22 mouse cellular contexts compared by ENCODE assay signal in genomic region chr13:37636363-37636762, GRCm38 (mm10).
DNase-seq lines count a peak whose midpoint lies in the region; ATAC-seq and TF ChIP-seq lines count a peak whose summit lies in the region.
"Had no signal": no experiment of that assay in that cellular context is flagged by ENCODE, and none has a peak within 500 bp of the region (broad histone marks: within the 10 kb centered on the region; RNA-seq: fewer than 3 reads in every experiment).

No protein-coding gene starts in this region.

- H3K9me3 ChIP-seq in kidney, postnatal 0 days (replicated peaks; ENCODE audit: low read length): no peaks in the 10 kb centered on the region
- H3K9me3 ChIP-seq in lung, embryonic 14.5 days (ENCODE audit: low read depth, low read length): peaks cover 5% of the 10 kb centered on the region; the same call in 1 of the 2 replicates
- H3K9me3 ChIP-seq in limb, embryonic 10.5 days (replicated peaks): no peaks in the 10 kb centered on the region
- H3K9me3 ChIP-seq: G1E had no signal

- peak; percentile 40 for DNase-seq in kidney, postnatal 0 days (ENCODE audit: low spot score)
- DNase-seq in kidney, postnatal 25 days: no peak
- DNase-seq in liver, adult 2 months (ENCODE audit: extremely low read depth, low read depth, low spot score): no peak
- DNase-seq in liver: no peak
- DNase-seq in lung, embryonic 14.5 days: peak; percentile 9
- DNase-seq in lung, postnatal 25 days (ENCODE audit: low spot score): no peak
- DNase-seq in limb, embryonic 10.5 days (ENCODE audit: low spot score): no peak
- DNase-seq: adrenal gland, adult 2 months; adrenal gland, adult 8-10 months; adrenal gland, postnatal 10 days; adrenal gland, postnatal 14 days; adrenal gland, postnatal 25 days; adrenal gland, postnatal 36 days; B cell, adult 2 months; cerebellum, adult 11 months; cerebellum, adult 11-12 months had no signal

- H3K4me1 ChIP-seq in kidney, postnatal 0 days (replicated peaks; ENCODE audit: insufficient read depth, low read length): no peaks in the 10 kb centered on the region
- H3K4me1 ChIP-seq in liver, adult 2 months (ENCODE audit: control insufficient read depth, insufficient read depth, low read length): peaks cover 16% of the 10 kb centered on the region
- no peaks in the 10 kb centered on the region for H3K4me1 ChIP-seq in lung, embryonic 14.5 days (ENCODE audit: insufficient read depth)
- H3K4me1 ChIP-seq in limb, embryonic 10.5 days: peaks cover 8% of the 10 kb centered on the region; the same call in 1 of the 2 replicates

- no peak overlapping the region for H3ac ChIP-seq in myocyte (ENCODE audit: control insufficient read depth, insufficient read length)

- no peak overlapping the region for H3K9ac ChIP-seq in kidney, postnatal 0 days (ENCODE audit: low read depth, low read length)
- no peak overlapping the region for H3K9ac ChIP-seq in liver, adult 2 months (ENCODE audit: low read depth, low read length)
- H3K9ac ChIP-seq in lung, embryonic 14.5 days: no peak overlapping the region

- no peaks in the 10 kb centered on the region for H3K79me2 ChIP-seq in liver, adult 2 months (ENCODE audit: control insufficient read depth, insufficient read depth, low read length)
- no peaks in the 10 kb centered on the region for H3K79me2 ChIP-seq in myocyte (ENCODE audit: control insufficient read depth, insufficient read depth)

- no peaks in the 10 kb centered on the region for H3K27me3 ChIP-seq in kidney, postnatal 0 days (ENCODE audit: insufficient read depth, low read length)
- no peaks in the 10 kb centered on the region for H3K27me3 ChIP-seq in liver, adult 2 months (ENCODE audit: control insufficient read depth, insufficient read depth, low read length)
- no peaks in the 10 kb centered on the region for H3K27me3 ChIP-seq in lung, embryonic 14.5 days (ENCODE audit: insufficient read depth, low read length)
- no peaks in the 10 kb centered on the region for H3K27me3 ChIP-seq in myocyte (ENCODE audit: control insufficient read depth, insufficient read depth, insufficient read length)
- no peaks in the 10 kb centered on the region for H3K27me3 ChIP-seq in limb, embryonic 10.5 days (ENCODE audit: low read depth, poor library complexity, severe bottlenecking)
- H3K27me3 ChIP-seq: CH12.LX, Patski had no signal

- H3K4me3 ChIP-seq in kidney, postnatal 0 days (replicated peaks; ENCODE audit: low read depth, low read length): no peak overlapping the region
- no peak overlapping the region for H3K4me3 ChIP-seq in liver, adult 2 months (ENCODE audit: insufficient read depth, low read depth, low read length)
- H3K4me3 ChIP-seq in lung, embryonic 14.5 days (ENCODE audit: low read depth, low read length): no peak overlapping the region
- H3K4me3 ChIP-seq in myocyte: no peak overlapping the region
- H3K4me3 ChIP-seq in limb, embryonic 10.5 days: no peak overlapping the region

- TF ChIP-seq CTCF in kidney, postnatal 0 days (IDR thresholded peaks at IDR 0.05; ENCODE audit: low read depth): no peak
- no peak for TF ChIP-seq CTCF in liver, adult 2 months (IDR thresholded peaks at IDR 0.05; ENCODE audit: low read depth, low read length)
- TF ChIP-seq CTCF in lung, embryonic 14.5 days (IDR thresholded peaks at IDR 0.05; ENCODE audit: low read depth): no peak

- H3K27ac ChIP-seq in kidney, postnatal 0 days: no peak overlapping the region
- peak overlapping the region; percentile 84 for H3K27ac ChIP-seq in liver, adult 2 months (replicated peaks; ENCODE audit: insufficient read depth, low read depth, low read length)
- no peak overlapping the region for H3K27ac ChIP-seq in lung, embryonic 14.5 days (ENCODE audit: low read depth)
- H3K27ac ChIP-seq in limb, embryonic 10.5 days: no peak overlapping the region

- no peaks in the 10 kb centered on the region for H3K36me3 ChIP-seq in kidney, postnatal 0 days (ENCODE audit: insufficient read depth, low read length)
- H3K36me3 ChIP-seq in liver, adult 2 months (ENCODE audit: control insufficient read depth, insufficient read depth, low read length): no peaks in the 10 kb centered on the region; the same call in 1 of the 2 replicates
- no peaks in the 10 kb centered on the region for H3K36me3 ChIP-seq in lung, embryonic 14.5 days (ENCODE audit: insufficient read depth)
- no peaks in the 10 kb centered on the region for H3K36me3 ChIP-seq in myocyte (ENCODE audit: control insufficient read depth, insufficient read depth)
- H3K36me3 ChIP-seq in limb, embryonic 10.5 days: no peaks in the 10 kb centered on the region
- H3K36me3 ChIP-seq: G1E had no signal

- 46% methylated on average over 4 of the region's 4 CpGs for WGBS in kidney, postnatal 0 days
- 95% methylated on average over 4 of the region's 4 CpGs for WGBS in liver, adult 2 months
- WGBS in lung, embryonic 14.5 days: 54% methylated on average over 4 of the region's 4 CpGs
- WGBS in limb, embryonic 10.5 days: 49% methylated on average over 4 of the region's 4 CpGs

- H3K4me2 ChIP-seq in kidney, postnatal 0 days (ENCODE audit: low read length): no peak overlapping the region
- no peak overlapping the region for H3K4me2 ChIP-seq in lung, embryonic 14.5 days
- peak overlapping the region; percentile 25 for H3K4me2 ChIP-seq in myocyte (ENCODE audit: low read depth)

- ATAC-seq in kidney, postnatal 0 days (replicated peaks; ENCODE audit: low FRiP score, low read depth): no peak
- no peak for ATAC-seq in lung, embryonic 14.5 days (ENCODE audit: insufficient read depth)
- ATAC-seq: activated CD4-positive, CD25-positive, alpha-beta regulatory T cell, adult 4 months; CD4-positive, CD25-positive, alpha-beta regulatory T cell, adult 4 months; Patski had no signal

- TF ChIP-seq POLR2A in liver, adult 2 months (IDR thresholded peaks at IDR 0.05; ENCODE audit: extremely low read depth, insufficient read depth, low read length): no peak
- no peak for TF ChIP-seq POLR2A in myocyte (IDR thresholded peaks at IDR 0.05; ENCODE audit: insufficient read length, low read depth)

TF ChIP-seq in myocyte, 11 proteins besides CTCF, POLR2A, EP300 and RAD21:
- no peak for TF ChIP-seq SRF (IDR thresholded peaks at IDR 0.05; ENCODE audit: control insufficient read depth, insufficient read length, low read depth)
- TF ChIP-seq MYOG (IDR thresholded peaks at IDR 0.05; ENCODE audit: control insufficient read depth in 1 of 3, insufficient read depth in 1 of 3, insufficient read length in 2 of 3, low read depth in 2 of 3): peak; percentile 70 to 95 (median 90)
- peak; percentile 37 for TF ChIP-seq TCF3 (IDR thresholded peaks at IDR 0.05; ENCODE audit: insufficient read length, low read depth)
- no peak for TF ChIP-seq MAX (IDR thresholded peaks at IDR 0.05; ENCODE audit: low read depth)
- peak; percentile 49 for TF ChIP-seq TCF12 (IDR thresholded peaks at IDR 0.05; ENCODE audit: insufficient read depth, poor library complexity, severe bottlenecking)
- no peak for TF ChIP-seq POLR2AphosphoS2 (IDR thresholded peaks at IDR 0.05; ENCODE audit: insufficient read length, low read depth)
- TF ChIP-seq USF1 (IDR thresholded peaks at IDR 0.05; ENCODE audit: low read depth): no peak
- TF ChIP-seq MYOD1 (IDR thresholded peaks at IDR 0.05; ENCODE audit: control insufficient read depth in 1 of 3, insufficient read length in 2 of 3, low read depth in 2 of 3): peak; percentile 57 to 97 (median 90)
- TF ChIP-seq CEBPB (IDR thresholded peaks at IDR 0.05; ENCODE audit: insufficient read depth, poor library complexity, severe bottlenecking): no peak
- TF ChIP-seq E2F4 (IDR thresholded peaks at IDR 0.05; ENCODE audit: insufficient read depth): no peak
- no peak for TF ChIP-seq REST (IDR thresholded peaks at IDR 0.05; ENCODE audit: insufficient read depth, insufficient read length)

Comparison
In these comparisons a context has a peak if more than half of its experiments do, and no peak if none do; other contexts are left out.
1. DNase-seq: peak in kidney, postnatal 0 days (single experiment) and lung, embryonic 14.5 days (single experiment); none in kidney, postnatal 25 days (0 of 2), liver, adult 2 months (single experiment), liver (single experiment), lung, postnatal 25 days (single experiment) and limb, embryonic 10.5 days (single experiment).